Mouse (Mus musculus) erythroblast, embryonic 14.5 days (primary cell): Measurements from ENCODE around the gene Cdc14b.

Experiments
- GATA1 ChIP-seq: IDR thresholded peaks from 2 replicates; pipeline ENCODE4 v1.6.1; 2012; ENCODE audit warnings: low read length, inconsistent platforms, mixed read lengths
- TAL1 ChIP-seq: IDR thresholded peaks from 3 replicates; pipeline ENCODE4 v1.6.1; 2012; ENCODE audit warnings: low read length, inconsistent platforms, mixed read lengths

DNA sequence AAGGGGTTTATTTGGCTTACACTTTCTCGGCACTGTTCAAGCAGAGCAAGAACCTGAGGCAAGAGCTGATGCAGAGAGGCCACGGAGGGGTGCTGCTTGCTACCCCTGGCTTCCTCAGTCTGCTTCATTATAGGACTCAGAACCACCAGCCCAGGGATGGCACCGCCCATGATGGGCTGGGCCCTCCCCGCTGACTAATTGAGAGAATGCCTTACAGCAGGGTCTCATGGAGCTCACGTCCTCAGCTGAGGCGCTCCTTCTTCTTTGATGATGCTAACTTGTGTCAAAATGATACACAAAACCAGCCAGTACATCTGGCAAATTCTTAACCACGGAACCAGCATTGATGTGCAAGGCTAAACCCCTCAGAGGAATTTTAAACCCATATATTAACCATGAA is 34.5 kb downstream of the Cdc14b start:
- TF ChIP-seq GATA1 (no peak), TAL1 (no peak)
